Mouse (Mus musculus): Measurements from ENCODE around the gene Trmt1.

Gene Trmt1

GRCm38 (mm10) chr8:84686191-84687002, at the start of gene Trmt1:
Gene Trmt1 (plus strand): TSS chr8:84686307.
- DNase-seq: peak in 1 of 2 experiments; percentile 43

GRCm38 (mm10) chr8:84637946-84638554, 48.1 kb upstream of the Trmt1 start:
- no peak for DNase-seq

GRCm38 (mm10) chr8:84638555-84639161, 47.4 kb upstream of the Trmt1 start:
- DNase-seq: peak in 1 of 2 experiments; percentile 37

GRCm38 (mm10) chr8:84639162-84640009, 46.7 kb upstream of the Trmt1 start:
- peak; percentile 90 to 92 for DNase-seq

GRCm38 (mm10) chr8:84640010-84640588, 46.0 kb upstream of the Trmt1 start:
- no peak for DNase-seq

- no peak for DNase-seq
These were observed 45.4 kb upstream of the Trmt1 start for GRCm38 (mm10) chr8:84640617-84641294.

- DNase-seq: no peak
These were observed 44.3 kb upstream of the Trmt1 start for GRCm38 (mm10) chr8:84641578-84642361.

GRCm38 (mm10) chr8:84643019-84643418, 43.1 kb upstream of the Trmt1 start:
- no peak for DNase-seq

GRCm38 (mm10) chr8:84646800-84647199, 39.3 kb upstream of the Trmt1 start:
- no peak for DNase-seq

- DNase-seq: peak in 1 of 2 experiments; percentile 66
These were observed 38.6 kb upstream of the Trmt1 start for GRCm38 (mm10) chr8:84647461-84647901.

GRCm38 (mm10) chr8:84650213-84650612, 35.9 kb upstream of the Trmt1 start:
- DNase-seq: no peak

- no peak for DNase-seq
These were observed 32.9 kb upstream of the Trmt1 start for GRCm38 (mm10) chr8:84653092-84653631.

- no peak for DNase-seq
These were observed 31.5 kb upstream of the Trmt1 start for GRCm38 (mm10) chr8:84654597-84654996.

- DNase-seq: no peak
These were observed 30.5 kb upstream of the Trmt1 start for GRCm38 (mm10) chr8:84655336-84656190.

GRCm38 (mm10) chr8:84656191-84656525, 29.9 kb upstream of the Trmt1 start:
- peak in 1 of 2 experiments; percentile 28 for DNase-seq

GRCm38 (mm10) chr8:84656641-84657126, 29.4 kb upstream of the Trmt1 start:
- peak; percentile 94 to 97 for DNase-seq

- DNase-seq: no peak
These were observed 28.9 kb upstream of the Trmt1 start for GRCm38 (mm10) chr8:84657203-84657602.

- peak; percentile 63 to 73 for DNase-seq
These were observed 28.4 kb upstream of the Trmt1 start for GRCm38 (mm10) chr8:84657680-84658079.

GRCm38 (mm10) chr8:84658951-84659350, 27.2 kb upstream of the Trmt1 start:
- DNase-seq: no peak
